Mouse (Mus musculus): ENCODE measurements around the gene Gm20388.

The Gm20388 gene

GRCm38 (mm10) chr8:122243310-122243709 is 2332.7 kb downstream of the Gm20388 start:
- no peak for DNase-seq (ENCODE audit: low spot score in 2 of 2)

GRCm38 (mm10) chr8:122245161-122245560 is 2334.5 kb downstream of the Gm20388 start:
- DNase-seq (ENCODE audit: low spot score in 2 of 2), result no peak

- DNase-seq (ENCODE audit: low spot score in 2 of 2), result no peak
Measured at GRCm38 (mm10) chr8:122246257-122247211, 2335.9 kb downstream of the Gm20388 start.

- no peak for DNase-seq (ENCODE audit: low spot score in 2 of 2)
Measured at GRCm38 (mm10) chr8:122251739-122252138, 2341.1 kb downstream of the Gm20388 start.

- no peak for DNase-seq (ENCODE audit: low spot score in 2 of 2)
Measured at GRCm38 (mm10) chr8:122252366-122252765, 2341.7 kb downstream of the Gm20388 start.

- DNase-seq (ENCODE audit: low spot score in 2 of 2), result peak; percentile 56 to 73
Measured at GRCm38 (mm10) chr8:122259351-122259750, 2348.7 kb downstream of the Gm20388 start.

GRCm38 (mm10) chr8:122260755-122261154 is 2350.1 kb downstream of the Gm20388 start:
- DNase-seq (ENCODE audit: low spot score in 2 of 2), result no peak

GRCm38 (mm10) chr8:122262835-122263234 is 2352.2 kb downstream of the Gm20388 start:
- DNase-seq (ENCODE audit: low spot score in 2 of 2), result no peak

- no peak for DNase-seq (ENCODE audit: low spot score in 2 of 2)
Measured at GRCm38 (mm10) chr8:122264243-122264642, 2353.6 kb downstream of the Gm20388 start.

- DNase-seq (ENCODE audit: low spot score in 2 of 2), result no peak
Measured at GRCm38 (mm10) chr8:122265522-122265921, 2354.9 kb downstream of the Gm20388 start.

GRCm38 (mm10) chr8:122266867-122267266 is 2356.2 kb downstream of the Gm20388 start:
- DNase-seq (ENCODE audit: low spot score in 2 of 2), result no peak

GRCm38 (mm10) chr8:122268861-122269260 is 2358.2 kb downstream of the Gm20388 start:
- peak in 1 of 2 experiments; percentile 25 for DNase-seq (ENCODE audit: low spot score in 2 of 2)

GRCm38 (mm10) chr8:122269404-122269803 is 2358.8 kb downstream of the Gm20388 start:
- peak; percentile 55 to 89 for DNase-seq (ENCODE audit: low spot score in 2 of 2)

- DNase-seq (ENCODE audit: low spot score in 2 of 2), result no peak
Measured at GRCm38 (mm10) chr8:122270555-122270954, 2359.9 kb downstream of the Gm20388 start.

GRCm38 (mm10) chr8:122273152-122273551 is 2362.5 kb downstream of the Gm20388 start:
- DNase-seq (ENCODE audit: low spot score in 2 of 2), result peak; percentile 47 to 77

- DNase-seq (ENCODE audit: low spot score in 2 of 2), result no peak
Measured at GRCm38 (mm10) chr8:122273826-122274225, 2363.2 kb downstream of the Gm20388 start.

- no peak for DNase-seq (ENCODE audit: low spot score in 2 of 2)
Measured at GRCm38 (mm10) chr8:122274651-122275391, 2364.2 kb downstream of the Gm20388 start.

GRCm38 (mm10) chr8:122276308-122276707 is 2365.7 kb downstream of the Gm20388 start:
- DNase-seq (ENCODE audit: low spot score in 2 of 2), result no peak

- no peak for DNase-seq (ENCODE audit: low spot score in 2 of 2)
Measured at GRCm38 (mm10) chr8:122277204-122277995, 2366.8 kb downstream of the Gm20388 start.

- no peak for DNase-seq (ENCODE audit: low spot score in 2 of 2)
Measured at GRCm38 (mm10) chr8:122280156-122280555, 2369.5 kb downstream of the Gm20388 start.

- DNase-seq (ENCODE audit: low spot score in 2 of 2), result no peak
Measured at GRCm38 (mm10) chr8:122280588-122281316, 2370.1 kb downstream of the Gm20388 start.

All from urinary bladder, adult 18-20 months (tissue).